Mouse (Mus musculus) kidney, adult 11 months (tissue): ENCODE measurements around the gene 1700013G24Rik.

Source experiments
- DNase-seq: peaks from one replicate; pipeline ENCODE4 v3.0.0; 2022

Gene 1700013G24Rik

GRCm38 (mm10) chr4:137497892-137498722 is 45.0 kb downstream of the 1700013G24Rik start:
- peak; percentile 61 for DNase-seq

- DNase-seq, result no peak
Observed at GRCm38 (mm10) chr4:137498882-137499583, 45.9 kb downstream of the 1700013G24Rik start.

GRCm38 (mm10) chr4:137500149-137500548 is 47.1 kb downstream of the 1700013G24Rik start:
- DNase-seq, result no peak

- no peak for DNase-seq
Observed at GRCm38 (mm10) chr4:137500953-137501352, 47.9 kb downstream of the 1700013G24Rik start.

DNA sequence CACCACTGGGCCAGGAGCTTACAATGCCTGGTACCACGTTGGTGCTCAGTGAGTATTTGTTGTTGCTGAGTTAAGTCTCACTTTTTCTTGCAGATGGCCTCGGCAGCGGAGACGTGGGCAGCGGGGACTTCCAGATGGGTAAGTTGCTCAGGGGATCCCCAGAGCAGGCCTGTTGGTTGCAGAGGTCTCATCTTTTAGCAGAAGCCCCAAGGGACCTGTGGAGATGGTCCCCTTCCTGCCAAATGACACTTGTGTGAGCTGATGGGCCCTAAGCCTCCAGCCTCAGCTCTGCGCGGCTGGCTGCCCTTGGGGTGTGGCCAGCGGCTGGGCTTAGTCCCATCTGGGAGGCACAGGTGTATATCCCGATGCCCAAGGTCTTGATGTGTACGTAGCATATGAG is 49.1 kb downstream of the 1700013G24Rik start:
- DNase-seq, result no peak

DNA sequence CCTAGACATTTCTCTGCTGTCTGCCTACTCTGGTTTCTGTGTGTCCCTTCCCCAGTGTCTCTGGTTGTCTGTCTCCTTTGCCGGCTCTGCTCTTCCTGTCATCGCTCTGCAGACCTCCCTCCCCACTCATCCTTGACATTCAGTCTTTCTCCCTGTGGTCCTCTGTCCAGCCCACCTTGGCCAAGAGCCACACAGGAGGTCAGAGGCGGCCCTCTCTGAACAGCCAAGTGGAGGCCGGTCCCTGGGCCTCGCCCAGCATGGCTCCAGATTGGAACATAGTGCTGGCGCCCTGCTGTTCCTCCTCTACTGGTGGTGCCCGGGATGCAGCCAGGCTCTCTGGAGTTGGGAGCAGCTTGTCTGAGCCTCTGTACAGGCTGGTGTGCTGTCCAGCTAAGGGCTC is 49.7 kb downstream of the 1700013G24Rik start:
- DNase-seq, result no peak

GRCm38 (mm10) chr4:137503509-137503971 is 50.5 kb downstream of the 1700013G24Rik start:
- no peak for DNase-seq
